Mouse (Mus musculus): Measurements from ENCODE around the gene Mettl22. TPM values are rescaled to one million over a fixed set of nuclear protein-coding genes. Genes with fewer than 3 reads are reported as not detected.

The Mettl22 gene
- polyA plus RNA-seq, 2 experiments from 2014 or later = 24.1 to 35.5 TPM

- ATAC-seq = no peak
These were observed 42.2 kb downstream of the Mettl22 start for GRCm38 (mm10) chr16:8512830-8513229.

DNA sequence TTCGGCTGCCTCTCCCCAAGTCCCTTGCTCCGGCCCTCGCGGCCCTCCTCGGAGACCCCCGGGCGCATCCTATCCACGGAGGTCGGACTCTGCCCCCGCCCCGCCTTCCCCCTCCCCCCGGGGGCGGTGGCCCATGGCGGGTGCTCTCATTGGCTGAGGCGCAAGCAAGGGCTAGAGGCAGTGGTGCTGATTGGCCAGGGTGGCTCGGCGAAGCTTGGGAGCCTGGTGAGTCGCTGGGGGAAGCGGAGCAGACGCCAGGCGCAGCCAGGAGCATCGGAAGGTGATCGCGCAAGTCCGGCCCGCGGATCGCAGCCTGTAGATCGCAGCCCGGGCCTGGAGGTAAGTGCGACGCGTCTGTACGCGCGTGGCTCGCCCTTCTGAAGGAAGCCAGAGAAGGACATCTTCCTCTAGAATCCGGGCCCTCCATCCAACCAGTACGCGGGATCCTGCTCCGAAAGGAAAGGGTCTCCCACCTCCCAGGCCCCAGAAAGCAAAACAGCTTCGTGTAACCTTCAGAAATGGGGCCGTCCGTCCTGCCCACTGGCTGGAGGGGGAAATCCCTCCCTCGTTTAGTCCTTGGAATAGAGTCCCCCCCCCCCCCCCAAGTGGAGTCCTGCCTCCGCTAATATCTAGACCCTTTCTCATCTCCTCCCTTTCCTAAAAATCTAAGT is 42.8 kb downstream of the Mettl22 start, which contains the start of gene Abat:
Gene Abat (plus strand): TSS at position 194 of the 671 bp plus-strand sequence.
- peak; percentile 98 for ATAC-seq

- no peak for ATAC-seq
These were observed 43.6 kb downstream of the Mettl22 start for GRCm38 (mm10) chr16:8514180-8514579.

- ATAC-seq = no peak
These were observed 49.9 kb downstream of the Mettl22 start for GRCm38 (mm10) chr16:8520525-8520924.

- ATAC-seq = no peak
These were observed 50.7 kb downstream of the Mettl22 start for GRCm38 (mm10) chr16:8521322-8521721.

GRCm38 (mm10) chr16:8523480-8524144 is 53.0 kb downstream of the Mettl22 start:
- no peak for ATAC-seq

DNA sequence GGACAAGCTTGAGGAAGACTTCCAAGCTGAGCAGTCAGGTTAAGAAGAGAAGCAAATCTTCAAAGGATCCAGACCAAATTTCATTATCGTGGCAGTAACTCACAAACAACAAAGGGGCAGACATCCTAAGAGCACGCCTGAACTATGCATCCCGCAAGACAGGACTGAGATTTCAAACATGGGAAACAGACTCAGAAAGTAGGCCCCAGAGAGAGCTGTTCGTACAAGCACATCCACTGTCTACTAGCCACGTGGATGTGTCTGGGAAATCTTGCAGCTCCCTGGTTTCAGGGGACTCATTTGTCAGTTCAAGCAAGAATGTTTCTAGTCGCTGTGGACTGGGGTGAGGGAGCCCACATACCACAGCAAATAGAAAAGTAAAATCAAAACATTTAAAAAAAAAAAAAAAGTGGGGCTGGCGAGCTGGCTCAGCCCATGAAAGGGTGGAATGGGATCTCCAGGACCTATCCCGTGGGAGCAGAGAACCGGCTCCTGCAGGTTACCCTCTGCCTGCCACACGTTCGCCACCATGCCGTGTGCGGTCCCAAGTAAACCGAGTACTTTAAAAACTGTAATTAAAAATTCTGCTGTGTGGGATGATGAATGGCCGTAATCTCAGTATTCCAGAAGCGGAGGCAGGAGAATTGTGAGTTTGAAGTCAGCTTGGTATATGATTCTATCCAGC is 53.7 kb downstream of the Mettl22 start:
- ATAC-seq = no peak

- ATAC-seq = no peak
These were observed 54.7 kb downstream of the Mettl22 start for GRCm38 (mm10) chr16:8525293-8525692.

- ATAC-seq = no peak
These were observed 55.3 kb downstream of the Mettl22 start for GRCm38 (mm10) chr16:8525877-8526276.

DNA sequence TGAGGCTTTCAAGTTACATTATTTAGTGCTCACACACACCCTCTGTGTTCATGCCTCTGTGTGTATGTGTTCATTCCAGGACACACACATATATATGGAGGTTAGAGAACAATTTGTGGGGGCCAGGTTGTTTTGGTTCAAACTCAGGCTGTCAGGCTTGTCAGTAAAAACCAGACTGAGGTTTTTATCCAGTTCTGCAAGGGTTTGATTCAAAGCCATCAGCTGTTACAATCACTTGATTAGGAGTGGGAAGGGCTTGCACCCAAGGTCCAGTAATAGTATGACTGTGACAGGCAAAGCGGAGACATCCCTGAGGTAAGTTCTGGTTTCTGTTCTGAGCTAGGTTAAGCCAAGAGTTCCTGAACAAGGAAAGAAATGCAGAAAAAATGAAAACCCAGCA is 58.8 kb downstream of the Mettl22 start:
- ATAC-seq = no peak

GRCm38 (mm10) chr16:8530018-8530417 is 59.4 kb downstream of the Mettl22 start:
- ATAC-seq = peak; percentile 85

DNA sequence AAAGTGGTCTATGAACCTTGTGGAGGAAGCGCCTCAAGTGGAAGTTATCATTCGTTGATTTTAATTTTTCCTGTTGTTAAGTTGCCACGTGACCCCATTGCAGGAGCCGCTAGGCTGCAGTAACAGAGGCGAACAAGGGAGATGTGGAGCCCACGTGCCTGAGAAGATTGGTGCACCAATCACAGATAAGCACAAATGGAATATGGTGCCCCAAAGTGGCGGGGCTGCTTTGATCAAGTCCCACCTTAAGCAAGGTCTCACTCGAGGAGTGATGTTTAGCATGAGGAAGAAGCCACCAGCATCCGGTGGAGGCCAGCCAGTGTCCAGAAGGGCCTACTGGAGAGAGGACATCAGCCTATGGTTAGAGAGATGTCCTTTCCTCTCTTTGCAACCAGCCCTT is 61.9 kb downstream of the Mettl22 start:
- no peak for ATAC-seq

- no peak for ATAC-seq
These were observed 62.3 kb downstream of the Mettl22 start for GRCm38 (mm10) chr16:8532894-8533293.

GRCm38 (mm10) chr16:8533477-8533876 is 62.9 kb downstream of the Mettl22 start:
- ATAC-seq = no peak

- no peak for ATAC-seq
These were observed 64.0 kb downstream of the Mettl22 start for GRCm38 (mm10) chr16:8534466-8535200.

GRCm38 (mm10) chr16:8535411-8535810 is 64.8 kb downstream of the Mettl22 start:
- ATAC-seq = no peak

DNA sequence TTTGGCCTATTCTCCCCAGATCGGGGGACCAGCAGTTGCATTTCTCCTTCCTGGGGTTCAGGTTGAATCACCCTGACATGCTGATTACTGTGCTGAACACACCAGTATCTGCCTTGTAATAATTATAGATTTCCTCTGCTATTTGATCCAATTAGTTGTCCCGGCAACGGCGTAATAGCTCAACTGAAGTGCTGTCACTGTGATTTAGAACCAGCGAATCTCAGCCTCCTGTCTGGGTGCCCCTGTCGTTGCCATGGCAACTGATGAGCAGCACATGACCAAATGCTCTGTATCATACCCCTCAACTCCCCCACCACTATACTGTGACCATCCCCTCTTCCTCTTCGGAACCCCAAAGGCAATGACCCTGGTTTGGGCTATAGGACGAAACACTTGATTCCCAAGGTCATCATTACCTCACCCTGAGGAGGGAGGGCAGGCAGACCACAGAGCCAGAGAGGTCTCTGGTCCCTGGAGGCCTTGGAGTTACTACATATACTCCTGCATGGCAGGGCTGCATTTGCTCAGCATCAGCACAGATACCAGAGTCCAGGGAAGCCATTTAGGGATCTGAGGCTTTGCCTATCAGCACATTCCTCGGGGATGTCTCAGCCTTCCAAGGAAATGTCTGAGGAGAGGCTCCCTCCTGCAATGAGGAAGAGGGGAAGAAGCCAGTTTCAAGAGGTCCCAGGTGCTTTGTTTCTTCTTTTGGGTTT is 68.7 kb downstream of the Mettl22 start:
- no peak for ATAC-seq

Other genes with a start within 250 kb of the Mettl22 start
- gene Tmem114, start 45.7 kb upstream of the Mettl22 start, polyA plus RNA-seq (2017; shearing (Covaris generic)) = not detected
- gene Abat, start 42.6 kb downstream of the Mettl22 start, polyA plus RNA-seq (2017; shearing (Covaris generic)) = 1 to 10 TPM in 1 of 2 experiments, under 1 TPM in 1; 0.74 to 1.8 TPM
- gene Pmm2, start 166.9 kb downstream of the Mettl22 start, polyA plus RNA-seq (2017; shearing (Covaris generic)) = 100 to 1,000 TPM in 1 of 2 experiments, 10 to 100 TPM in 1; 93.6 to 129 TPM
- gene Tmem186, start 166.9 kb downstream of the Mettl22 start, polyA plus RNA-seq (2017; shearing (Covaris generic)) = 10 to 100 TPM; 10.1 to 15.7 TPM
- gene Carhsp1, start 201.4 kb downstream of the Mettl22 start, polyA plus RNA-seq (2017; shearing (Covaris generic)) = 10 to 100 TPM; 11.7 to 29.4 TPM
- not detected for gene Gm5767, start 210.0 kb downstream of the Mettl22 start, polyA plus RNA-seq (2017; shearing (Covaris generic))